In the genomic region with DNA sequence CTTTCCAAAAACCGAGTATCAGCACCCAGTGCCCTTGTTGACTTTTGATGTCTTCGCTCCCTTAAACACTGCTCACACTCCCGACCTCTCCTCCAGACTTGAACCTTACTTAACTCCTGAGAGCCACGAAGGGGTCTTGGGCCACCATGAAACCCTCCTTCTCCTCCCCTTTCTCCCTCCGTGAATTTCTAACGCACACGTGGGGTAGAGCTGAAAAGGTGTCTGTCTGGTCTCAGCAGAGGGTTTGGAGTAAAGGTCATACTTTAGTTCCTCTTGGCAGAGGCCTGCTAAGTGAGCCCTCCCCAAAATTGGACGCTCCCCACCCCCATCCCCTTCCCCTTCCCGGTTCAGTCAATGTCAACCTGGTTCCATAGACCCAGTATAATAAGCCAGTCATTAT, we compare ENCODE assay signal across 8 mouse cellular contexts. TPM values are rescaled to one million over a fixed set of nuclear protein-coding genes. Genes with fewer than 3 reads are reported as not detected.
A peak's percentile ranks its signal among the peaks of the same experiment; 100 is the strongest.
DNase-seq lines count a peak whose midpoint lies in the region; ATAC-seq lines count a peak whose summit lies in the region.

No protein-coding gene starts in this region.

- no peak for ATAC-seq in embryonic facial prominence, embryonic 11.5 days (replicated peaks; ENCODE audit: insufficient number of reproducible peaks, low FRiP score, low TSS enrichment, low read depth)
- no peak for ATAC-seq in hindbrain, embryonic 15.5 days (ENCODE audit: low FRiP score, low read depth)
- ATAC-seq in liver, embryonic 13.5 days (ENCODE audit: low read depth), result no peak
- no peak for ATAC-seq in stomach, embryonic 16.5 days (ENCODE audit: insufficient read depth, low FRiP score)

- no peaks in the 10 kb centered on the region for H3K27me3 ChIP-seq in embryonic facial prominence, embryonic 11.5 days (ENCODE audit: control insufficient read depth, insufficient read depth, low read length)
- no peaks in the 10 kb centered on the region for H3K27me3 ChIP-seq in hindbrain, embryonic 15.5 days
- no peaks in the 10 kb centered on the region for H3K27me3 ChIP-seq in liver, embryonic 13.5 days
- no peaks in the 10 kb centered on the region for H3K27me3 ChIP-seq in stomach, embryonic 16.5 days (ENCODE audit: control insufficient read depth, insufficient read depth, low read length)

- H3K4me1 ChIP-seq in embryonic facial prominence, embryonic 11.5 days (ENCODE audit: control insufficient read depth, insufficient read depth, low read length), result no peaks in the 10 kb centered on the region
- peaks cover 29% of the 10 kb centered on the region for H3K4me1 ChIP-seq in hindbrain, embryonic 15.5 days (replicated peaks)
- peaks cover 38% of the 10 kb centered on the region for H3K4me1 ChIP-seq in liver, embryonic 13.5 days (replicated peaks)
- peaks cover 3% of the 10 kb centered on the region; the same call in 1 of the 2 replicates for H3K4me1 ChIP-seq in stomach, embryonic 16.5 days (ENCODE audit: control insufficient read depth, insufficient read depth, low read length)

- peak overlapping the region; percentile 90 for H3K4me3 ChIP-seq in embryonic facial prominence, embryonic 11.5 days (ENCODE audit: low read depth, low read length)
- peak overlapping the region; percentile 99 for H3K4me3 ChIP-seq in hindbrain, embryonic 15.5 days
- peak overlapping the region; percentile 86 for H3K4me3 ChIP-seq in liver, embryonic 13.5 days (replicated peaks)
- peak overlapping the region; percentile 99 for H3K4me3 ChIP-seq in stomach, embryonic 16.5 days (replicated peaks; ENCODE audit: low read length)

- H3K36me3 ChIP-seq in embryonic facial prominence, embryonic 11.5 days (replicated peaks; ENCODE audit: control insufficient read depth, insufficient read depth, low read depth, low read length), result no peaks in the 10 kb centered on the region
- no peaks in the 10 kb centered on the region for H3K36me3 ChIP-seq in hindbrain, embryonic 15.5 days
- H3K36me3 ChIP-seq in liver, embryonic 13.5 days, result no peaks in the 10 kb centered on the region
- H3K36me3 ChIP-seq in stomach, embryonic 16.5 days (ENCODE audit: control insufficient read depth, insufficient read depth, low read length), result no peaks in the 10 kb centered on the region

- peak overlapping the region; percentile 69 for H3K9ac ChIP-seq in embryonic facial prominence, embryonic 11.5 days (replicated peaks; ENCODE audit: low read length)
- H3K9ac ChIP-seq in hindbrain, embryonic 15.5 days, result peak overlapping the region; percentile 68
- H3K9ac ChIP-seq in liver, embryonic 13.5 days, result peak overlapping the region; percentile 90
- H3K9ac ChIP-seq in stomach, embryonic 16.5 days (ENCODE audit: low read length), result peak overlapping the region; percentile 81

- intact Hi-C loops in left cerebral cortex, postnatal 4 days (cut with DNase I), result loop anchor here (2.0 to 10.0 kb wide), 2 partner anchors 173 to 227 kb away; a partner anchor contains a TSS

- DNase-seq in left cerebral cortex, postnatal 4 days, result peak; percentile 13
- DNase-seq in left cerebral cortex, adult 8-10 months (ENCODE audit: low spot score in 2 of 2), result no peak
- DNase-seq in embryonic facial prominence, embryonic 11.5 days (ENCODE audit: low spot score), result peak; percentile 6
- DNase-seq in liver, embryonic 13.5 days, result no peak
- DNase-seq in retina, embryonic 14.5 days (ENCODE audit: low spot score), result no peak
- no peak for DNase-seq in adrenal gland, adult 2 months

- H3K9me3 ChIP-seq in embryonic facial prominence, embryonic 11.5 days (replicated peaks; ENCODE audit: control insufficient read depth, low read length), result no peaks in the 10 kb centered on the region
- H3K9me3 ChIP-seq in hindbrain, embryonic 15.5 days, result no peaks in the 10 kb centered on the region
- no peaks in the 10 kb centered on the region for H3K9me3 ChIP-seq in liver, embryonic 13.5 days (replicated peaks)
- no peaks in the 10 kb centered on the region for H3K9me3 ChIP-seq in stomach, embryonic 16.5 days (replicated peaks; ENCODE audit: control insufficient read depth, low read length)

- no peak overlapping the region for H3K27ac ChIP-seq in embryonic facial prominence, embryonic 11.5 days (replicated peaks; ENCODE audit: low read depth, low read length)
- peak overlapping the region; percentile 81; the same call in 1 of the 2 replicates for H3K27ac ChIP-seq in hindbrain, embryonic 15.5 days (replicated peaks)
- peak overlapping the region; percentile 99 for H3K27ac ChIP-seq in liver, embryonic 13.5 days
- H3K27ac ChIP-seq in stomach, embryonic 16.5 days (ENCODE audit: low read length), result peak overlapping the region; percentile 82

- peak overlapping the region; percentile 63 for H3K4me2 ChIP-seq in embryonic facial prominence, embryonic 11.5 days (ENCODE audit: low read depth, low read length)
- peak overlapping the region; percentile 85 for H3K4me2 ChIP-seq in hindbrain, embryonic 15.5 days
- H3K4me2 ChIP-seq in liver, embryonic 13.5 days, result peak overlapping the region; percentile 91
- peak overlapping the region; percentile 86 for H3K4me2 ChIP-seq in stomach, embryonic 16.5 days (ENCODE audit: low read depth, low read length)

- 3% methylated on average over 9 of the region's 9 CpGs for WGBS in embryonic facial prominence, embryonic 11.5 days
- WGBS in hindbrain, embryonic 15.5 days, result 3% methylated on average over 9 of the region's 9 CpGs
- WGBS in liver, embryonic 13.5 days (ENCODE audit: insufficient replicate concordance), result 2% methylated on average over 9 of the region's 9 CpGs
- 2% methylated on average over 9 of the region's 9 CpGs for WGBS in stomach, embryonic 16.5 days

RNA-seq across cellular contexts. Expression of a gene that starts 1.2 kb away (rescaled TPM):
- 100 to 1,000 TPM; 107 to 109 TPM for total RNA-seq in left cerebral cortex, postnatal 4 days (2021)
- 100 to 1,000 TPM in 3 of 4 experiments, 10 to 100 TPM in 1; 99.1 to 113 (median 105) TPM for total RNA-seq in left cerebral cortex, adult 8-10 months (2022)
- 112 and 121 TPM in 2 replicates for polyA plus RNA-seq in embryonic facial prominence, embryonic 11.5 days (2014; fragmentation: Nextera tagmentation; extraction: Ambion mirVana)
- polyA plus RNA-seq in hindbrain, embryonic 15.5 days (2015; fragmentation: Nextera tagmentation; extraction: Ambion mirVana), result 202 and 223 TPM in 2 replicates
- polyA plus RNA-seq in liver, embryonic 13.5 days (2015; fragmentation: Nextera tagmentation; extraction: Ambion mirVana), result 230 and 248 TPM in 2 replicates
- polyA plus RNA-seq in stomach, embryonic 16.5 days (2015; fragmentation: Nextera tagmentation; extraction: Ambion mirVana), result 141 and 184 TPM in 2 replicates
- 100 to 1,000 TPM; 166 to 287 TPM for total RNA-seq in adrenal gland, adult 2 months (2021)
- 194 and 215 TPM in 2 replicates for polyA plus RNA-seq in adrenal gland, adult 2 months (2012; rRNA removed)

RNA-seq across cellular contexts. Expression of a gene that starts 1.4 kb away (rescaled TPM):
- 10 to 100 TPM; 60.7 to 62.6 TPM for total RNA-seq in left cerebral cortex, postnatal 4 days (2021)
- total RNA-seq in left cerebral cortex, adult 8-10 months (2022), result 10 to 100 TPM; 74.9 to 96.5 (median 84.4) TPM
- 9.4 and 12.2 TPM in 2 replicates for polyA plus RNA-seq in embryonic facial prominence, embryonic 11.5 days (2014; fragmentation: Nextera tagmentation; extraction: Ambion mirVana)
- 15.6 and 17.0 TPM in 2 replicates for polyA plus RNA-seq in hindbrain, embryonic 15.5 days (2015; fragmentation: Nextera tagmentation; extraction: Ambion mirVana)
- polyA plus RNA-seq in liver, embryonic 13.5 days (2015; fragmentation: Nextera tagmentation; extraction: Ambion mirVana), result 13.2 and 15.6 TPM in 2 replicates
- polyA plus RNA-seq in stomach, embryonic 16.5 days (2015; fragmentation: Nextera tagmentation; extraction: Ambion mirVana), result 16.2 and 17.5 TPM in 2 replicates
- 10 to 100 TPM; 31.7 to 34.3 TPM for total RNA-seq in adrenal gland, adult 2 months (2021)
- 23.2 and 27.9 TPM in 2 replicates for polyA plus RNA-seq in adrenal gland, adult 2 months (2012; rRNA removed)

RNA-seq across cellular contexts. Expression of a gene that starts 23.3 kb away (rescaled TPM):
- under 1 TPM in 1 of 2 experiments, not detected in 1; 0.18 TPM for total RNA-seq in left cerebral cortex, postnatal 4 days (2021)
- total RNA-seq in left cerebral cortex, adult 8-10 months (2022), result under 1 TPM; 0.27 to 0.68 (median 0.41) TPM
- polyA plus RNA-seq in embryonic facial prominence, embryonic 11.5 days (2014; fragmentation: Nextera tagmentation; extraction: Ambion mirVana), result not detected in 2 replicates
- 0.12 and 0.56 TPM in 2 replicates for polyA plus RNA-seq in hindbrain, embryonic 15.5 days (2015; fragmentation: Nextera tagmentation; extraction: Ambion mirVana)
- polyA plus RNA-seq in liver, embryonic 13.5 days (2015; fragmentation: Nextera tagmentation; extraction: Ambion mirVana), result 0.05 TPM in 1 of 2 replicates, not detected in the other
- polyA plus RNA-seq in stomach, embryonic 16.5 days (2015; fragmentation: Nextera tagmentation; extraction: Ambion mirVana), result 0.04 TPM in 1 of 2 replicates, not detected in the other
- 1 to 10 TPM in 1 of 2 experiments, under 1 TPM in 1; 0.45 to 1.8 TPM for total RNA-seq in adrenal gland, adult 2 months (2021)
- 0.19 and 0.36 TPM in 2 replicates for polyA plus RNA-seq in adrenal gland, adult 2 months (2012; rRNA removed)

Comparison
In these comparisons a context has a peak if more than half of its experiments do, and no peak if none do; other contexts are left out.
1. DNase-seq: peak in left cerebral cortex, postnatal 4 days (single experiment) and embryonic facial prominence, embryonic 11.5 days (single experiment); none in left cerebral cortex, adult 8-10 months (0 of 2), liver, embryonic 13.5 days (single experiment), retina, embryonic 14.5 days (single experiment) and adrenal gland, adult 2 months (single experiment).
2. Peak in every context shown above with its lines, with median percentiles within 50 percentile points of each other: H3K4me2 ChIP-seq, H3K4me3 ChIP-seq and H3K9ac ChIP-seq.